Mouse (Mus musculus) adrenal gland, postnatal 36 days (tissue): ENCODE measurements around the gene Il21. TPM values are rescaled to one million over a fixed set of nuclear protein-coding genes. Genes with fewer than 3 reads are reported as not detected.

Experiments
- DNase-seq, 2 experiments: peaks; one replicate each; pipeline ENCODE4 v3.0.0; 2021; ENCODE audit warnings: mixed read lengths in 1 of 2
- microRNA-seq: library from miRNA; unstranded; fragments of <30 nt; microRNA quantifications from one replicate; pipeline ENCODE4 v1.2.0, GENCODE M21; 2021
- total RNA-seq, 2 experiments: library from RNA; stranded (reverse); gene quantifications; 2 replicates each; pipeline ENCODE4 v1.2.3; 2021

Gene Il21
- total RNA-seq, 2 experiments from 2014 or later = not detected

- DNase-seq = no peak
These were observed 40.5 kb downstream of the Il21 start for GRCm38 (mm10) chr3:37191953-37192352.

- DNase-seq = no peak
These were observed 46.9 kb downstream of the Il21 start for GRCm38 (mm10) chr3:37185534-37185933.

- no peak for DNase-seq
These were observed 49.8 kb downstream of the Il21 start for GRCm38 (mm10) chr3:37182415-37183269.

- DNase-seq = no peak
These were observed 51.4 kb downstream of the Il21 start for GRCm38 (mm10) chr3:37181041-37181440.

DNA sequence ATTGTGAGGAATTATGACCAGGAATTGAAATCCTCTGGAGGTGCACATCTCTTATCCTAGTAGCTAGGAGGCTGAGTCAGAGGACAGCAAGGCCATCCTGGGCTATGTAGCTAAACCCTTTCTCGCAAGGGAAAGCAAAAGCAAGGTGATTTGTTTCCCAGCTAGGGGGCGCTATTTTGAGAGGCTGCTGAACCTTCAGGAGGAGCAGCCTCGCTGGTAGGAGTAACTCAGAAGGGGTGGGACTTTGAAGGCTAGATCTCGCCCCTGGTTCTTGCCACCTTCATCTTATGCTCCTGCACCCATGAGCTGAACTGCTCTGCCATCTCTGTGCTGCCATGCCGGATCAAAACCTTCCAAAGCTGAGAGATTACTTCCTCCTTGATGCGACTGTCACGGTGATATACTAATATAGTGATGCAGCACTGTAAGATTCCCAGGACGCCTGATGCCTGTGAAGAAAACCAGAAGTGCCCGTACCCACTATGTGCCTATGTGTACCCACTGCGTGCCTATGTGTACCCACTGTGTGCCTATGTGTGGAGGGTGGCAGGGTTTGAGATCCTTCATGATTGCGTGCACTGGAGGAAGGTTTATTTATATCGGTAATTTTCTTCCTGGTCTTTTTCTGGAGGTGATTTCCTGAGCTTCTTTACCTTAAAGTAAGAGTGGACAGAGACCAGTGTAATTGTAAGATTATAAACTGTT is 52.2 kb downstream of the Il21 start:
- DNase-seq = peak in 1 of 2 experiments; percentile 12

DNA sequence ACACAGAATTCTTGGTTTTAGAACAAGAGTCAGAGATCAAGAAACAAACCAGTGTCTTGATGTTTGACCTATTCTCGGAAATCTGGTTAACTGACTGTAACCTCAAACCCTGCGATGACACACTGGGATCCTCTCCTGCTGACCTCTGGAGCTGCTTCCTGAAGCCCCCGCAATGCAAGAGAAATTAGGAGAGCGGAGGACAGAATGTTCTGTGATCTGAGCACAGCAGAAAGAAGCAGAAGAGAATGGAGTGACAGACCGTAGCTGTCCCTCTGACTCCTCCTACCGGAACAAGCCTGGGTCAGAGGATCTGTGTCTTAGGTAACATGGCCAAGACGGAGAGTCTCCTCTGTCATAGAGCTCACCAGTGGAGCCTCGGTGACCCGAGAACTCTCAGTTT is 53.0 kb downstream of the Il21 start:
- DNase-seq = no peak

DNA sequence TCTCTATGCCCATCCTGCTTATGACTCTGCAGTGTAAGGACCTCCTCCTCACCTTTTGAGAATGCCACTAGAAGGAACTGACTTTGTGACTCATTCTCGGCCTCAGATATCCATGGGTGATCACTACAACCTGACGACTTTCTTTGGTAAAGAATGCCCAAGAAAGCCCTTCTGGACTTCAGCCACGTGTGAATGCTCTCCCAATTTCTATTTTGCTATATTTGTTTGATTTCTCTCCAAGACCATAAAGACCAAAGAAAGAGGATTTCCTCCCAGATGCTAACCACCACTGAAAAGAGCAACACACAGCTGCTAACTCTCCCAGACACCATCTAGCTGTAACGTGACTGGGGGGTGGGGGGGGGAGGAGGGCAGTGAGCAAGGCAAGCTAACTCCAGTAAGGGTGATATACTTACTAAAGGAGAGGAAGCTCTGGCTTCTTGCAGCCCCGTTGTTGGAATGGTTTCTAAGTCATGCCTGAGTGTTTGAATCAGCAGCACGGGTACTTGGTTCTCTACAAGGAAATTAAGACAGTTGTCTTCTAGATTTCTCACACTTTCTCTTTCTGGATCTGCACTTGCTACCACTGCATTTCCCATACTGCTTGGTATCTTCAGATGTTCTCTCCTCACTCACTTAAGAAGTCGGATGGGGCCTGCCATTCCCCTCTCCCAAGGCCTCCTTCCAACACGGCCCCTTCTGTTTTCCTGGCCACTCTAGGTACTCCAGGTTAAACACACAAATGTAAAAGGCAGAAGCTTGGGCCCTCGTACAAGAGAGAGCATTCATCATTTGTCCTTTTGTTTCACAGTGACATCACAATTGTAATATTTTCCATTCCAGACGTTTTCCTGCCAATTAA is 57.5 kb downstream of the Il21 start:
- DNase-seq = no peak

GRCm38 (mm10) chr3:37173285-37173684 is 59.2 kb downstream of the Il21 start:
- no peak for DNase-seq

Small RNA genes lying within 50 kb of the gene (microRNA-seq; reads per million reads assigned to microRNA genes)
- gene Gm24169 = not detected

Other genes starting within 250 kb of the Il21 start
- gene Adad1, start 169.1 kb downstream of the Il21 start, total RNA-seq = not detected
- gene Il2, start 106.7 kb downstream of the Il21 start, total RNA-seq = not detected
- gene Bbs12, start 79.9 kb upstream of the Il21 start, total RNA-seq = 1 to 10 TPM; 5.1 to 5.5 TPM
- 1 to 10 TPM; 3.3 to 7.0 TPM for gene Cetn4, start 80.1 kb upstream of the Il21 start, total RNA-seq
- 1 to 10 TPM; 3.0 to 7.0 TPM for gene Fgf2, start 115.7 kb upstream of the Il21 start, total RNA-seq
- gene Spata5, start 187.3 kb upstream of the Il21 start, total RNA-seq = 10 to 100 TPM; 29.4 to 40.4 TPM
- 10 to 100 TPM; 15.3 to 25.7 TPM for gene Nudt6, start 187.6 kb upstream of the Il21 start, total RNA-seq